Mouse (Mus musculus): ENCODE data around the gene Ikbip.

- TF ChIP-seq CTCF (IDR thresholded peaks at IDR 0.05; ENCODE audit: control insufficient read depth, insufficient read depth, insufficient read length): no peak
- no peak for TF ChIP-seq CEBPB (IDR thresholded peaks at IDR 0.05; ENCODE audit: low read depth)
- no peak for TF ChIP-seq MYOG (IDR thresholded peaks at IDR 0.05; ENCODE audit: control insufficient read depth, extremely low read depth, insufficient read length)
- TF ChIP-seq MYOD1 (IDR thresholded peaks at IDR 0.05; ENCODE audit: control insufficient read depth, insufficient read length, low read depth): no peak
- no peak for TF ChIP-seq MAX (IDR thresholded peaks at IDR 0.05)
These were observed 15.3 kb downstream of the Ikbip start for GRCm38 (mm10) chr10:91098056-91098455.

Measured in C2C12 (cell line).